25 mouse cellular contexts compared by ENCODE assay signal in genomic region chr7:96305382-96305935, GRCm38 (mm10).
A peak's percentile ranks its signal among the peaks of the same experiment; 100 is the strongest.
DNase-seq lines count a peak whose midpoint lies in the region; ATAC-seq and TF ChIP-seq lines count a peak whose summit lies in the region.
"Had no signal": no experiment of that assay in that cellular context is flagged by ENCODE, and none has a peak within 500 bp of the region (broad histone marks: within the 10 kb centered on the region; RNA-seq: fewer than 3 reads in every experiment).

No protein-coding gene starts in this region.

- WGBS in forebrain, embryonic 14.5 days = 33% methylated on average over 5 of the region's 5 CpGs
- WGBS in forebrain, embryonic 16.5 days = 27% methylated on average over 5 of the region's 5 CpGs
- 48% methylated on average over 5 of the region's 5 CpGs for WGBS in limb, embryonic 14.5 days
- 64% methylated on average over 5 of the region's 5 CpGs for WGBS in limb, embryonic 10.5 days
- WGBS in embryonic facial prominence, embryonic 14.5 days = 49% methylated on average over 5 of the region's 5 CpGs
- WGBS in stomach, postnatal 0 days = 27% methylated on average over 5 of the region's 5 CpGs

- peak; percentile 45 for DNase-seq in forebrain, embryonic 14.5 days (ENCODE audit: low spot score)
- DNase-seq in limb, embryonic 14.5 days (ENCODE audit: low spot score) = peak; percentile 49
- no peak for DNase-seq in limb, embryonic 10.5 days (ENCODE audit: low spot score)
- DNase-seq in embryonic facial prominence, embryonic 14.5 days (ENCODE audit: low spot score) = peak; percentile 72
- peak; percentile 15 for DNase-seq in stomach, postnatal 0 days (ENCODE audit: low spot score)
- DNase-seq in natural killer cell, adult 2 months (ENCODE audit: low spot score in 2 of 2) = no peak
- DNase-seq: adrenal gland, postnatal 25 days; cerebellum, adult 18-20 months; cerebellum, postnatal 10 days; gastrocnemius, postnatal 14 days; heart, postnatal 36 days; kidney, adult 11 months; kidney, postnatal 25 days; liver, embryonic 13.5 days; lung, adult 18-20 months; lung, postnatal 14 days had no signal

- H3K36me3 ChIP-seq in forebrain, embryonic 14.5 days (ENCODE audit: control insufficient read depth, insufficient read depth, low read length) = no peaks in the 10 kb centered on the region; the same call in 1 of the 2 replicates
- no peaks in the 10 kb centered on the region; the same call in 1 of the 2 replicates for H3K36me3 ChIP-seq in forebrain, embryonic 16.5 days (ENCODE audit: control insufficient read depth, insufficient read depth)
- H3K36me3 ChIP-seq in limb, embryonic 14.5 days (ENCODE audit: control insufficient read depth, insufficient read depth, low read length) = no peaks in the 10 kb centered on the region
- H3K36me3 ChIP-seq in limb, embryonic 10.5 days = no peaks in the 10 kb centered on the region
- no peaks in the 10 kb centered on the region for H3K36me3 ChIP-seq in embryonic facial prominence, embryonic 14.5 days (ENCODE audit: control insufficient read depth, insufficient read depth, low read length)
- H3K36me3 ChIP-seq in stomach, postnatal 0 days (ENCODE audit: control insufficient read depth, insufficient read depth, low read length) = no peaks in the 10 kb centered on the region
- H3K36me3 ChIP-seq: hindbrain, embryonic 12.5 days; kidney, embryonic 15.5 days; limb, embryonic 15.5 days; liver, embryonic 13.5 days; neural tube, embryonic 12.5 days had no signal

- peaks cover 11% of the 10 kb centered on the region; the same call in 1 of the 2 replicates for H3K4me1 ChIP-seq in forebrain, embryonic 14.5 days (ENCODE audit: control insufficient read depth, insufficient read depth, low read length)
- H3K4me1 ChIP-seq in forebrain, embryonic 16.5 days (replicated peaks; ENCODE audit: control insufficient read depth, insufficient read depth, low read length) = peaks cover 7% of the 10 kb centered on the region
- peaks cover 4% of the 10 kb centered on the region; the same call in 1 of the 2 replicates for H3K4me1 ChIP-seq in limb, embryonic 14.5 days (ENCODE audit: control insufficient read depth, insufficient read depth, low read length)
- H3K4me1 ChIP-seq in limb, embryonic 10.5 days = no peaks in the 10 kb centered on the region; the same call in 1 of the 2 replicates
- H3K4me1 ChIP-seq in embryonic facial prominence, embryonic 14.5 days (ENCODE audit: control insufficient read depth, insufficient read depth, low read length) = peaks cover 16% of the 10 kb centered on the region
- no peaks in the 10 kb centered on the region for H3K4me1 ChIP-seq in stomach, postnatal 0 days (replicated peaks; ENCODE audit: control insufficient read depth, insufficient read depth)
- H3K4me1 ChIP-seq: liver, embryonic 13.5 days had no signal

- H3K4me3 ChIP-seq in forebrain, embryonic 14.5 days (ENCODE audit: low read depth, low read length) = no peak overlapping the region
- H3K4me3 ChIP-seq in forebrain, embryonic 16.5 days (replicated peaks; ENCODE audit: low read length) = no peak overlapping the region
- H3K4me3 ChIP-seq in limb, embryonic 14.5 days (replicated peaks; ENCODE audit: low read length) = no peak overlapping the region
- no peak overlapping the region for H3K4me3 ChIP-seq in limb, embryonic 10.5 days
- H3K4me3 ChIP-seq in embryonic facial prominence, embryonic 14.5 days (ENCODE audit: low read depth, low read length) = no peak overlapping the region
- no peak overlapping the region for H3K4me3 ChIP-seq in stomach, postnatal 0 days (ENCODE audit: low read depth, low read length)
- H3K4me3 ChIP-seq: hindbrain, embryonic 12.5 days; kidney, embryonic 15.5 days; limb, embryonic 15.5 days; liver, embryonic 13.5 days; neural tube, embryonic 12.5 days had no signal

- no peak overlapping the region for H3K27ac ChIP-seq in forebrain, embryonic 14.5 days (ENCODE audit: low read depth, low read length)
- no peak overlapping the region for H3K27ac ChIP-seq in forebrain, embryonic 16.5 days (ENCODE audit: low read length)
- no peak overlapping the region for H3K27ac ChIP-seq in limb, embryonic 14.5 days (replicated peaks; ENCODE audit: low read depth, low read length)
- H3K27ac ChIP-seq in limb, embryonic 10.5 days = no peak overlapping the region
- H3K27ac ChIP-seq in embryonic facial prominence, embryonic 14.5 days (replicated peaks; ENCODE audit: low read depth, low read length) = no peak overlapping the region
- H3K27ac ChIP-seq in stomach, postnatal 0 days (replicated peaks) = no peak overlapping the region
- H3K27ac ChIP-seq: hindbrain, embryonic 12.5 days; hindbrain, postnatal 0 days; kidney, embryonic 15.5 days; limb, embryonic 15.5 days; liver, embryonic 13.5 days; neural tube, embryonic 12.5 days had no signal

- no peak overlapping the region for H3K4me2 ChIP-seq in forebrain, embryonic 14.5 days (ENCODE audit: low read length)
- H3K4me2 ChIP-seq in forebrain, embryonic 16.5 days (ENCODE audit: low read length) = no peak overlapping the region
- no peak overlapping the region for H3K4me2 ChIP-seq in limb, embryonic 14.5 days (replicated peaks; ENCODE audit: low read depth, low read length, severe bottlenecking)
- no peak overlapping the region for H3K4me2 ChIP-seq in embryonic facial prominence, embryonic 14.5 days (ENCODE audit: low read depth, low read length)
- no peak overlapping the region for H3K4me2 ChIP-seq in stomach, postnatal 0 days (replicated peaks; ENCODE audit: low read depth)
- H3K4me2 ChIP-seq: heart, embryonic 11.5 days; hindbrain, embryonic 12.5 days; kidney, embryonic 15.5 days; limb, embryonic 15.5 days; liver, embryonic 13.5 days; neural tube, embryonic 12.5 days had no signal

- TF ChIP-seq CTCF in stomach, postnatal 0 days (IDR thresholded peaks at IDR 0.05; ENCODE audit: low read depth) = no peak

- no peak for TF ChIP-seq POLR2A in limb, embryonic 14.5 days (IDR thresholded peaks at IDR 0.05; ENCODE audit: borderline replicate concordance, extremely low read depth, insufficient read depth, insufficient read length)

- TF ChIP-seq EP300 in stomach, postnatal 0 days (optimal IDR thresholded peaks at IDR 0.05) = no peak

- ATAC-seq in forebrain, embryonic 14.5 days = 0 out of 2 replicates have a peak, but pooled peaks have one; percentile 25
- no peak for ATAC-seq in forebrain, embryonic 16.5 days
- ATAC-seq in limb, embryonic 14.5 days (ENCODE audit: low FRiP score, low read depth) = no peak
- no peak for ATAC-seq in embryonic facial prominence, embryonic 14.5 days (ENCODE audit: low read depth)
- no peak for ATAC-seq in stomach, postnatal 0 days (ENCODE audit: low FRiP score, low TSS enrichment)
- ATAC-seq: CD4-positive, CD25-positive, alpha-beta regulatory T cell, adult 4 months; hindbrain, postnatal 0 days; midbrain, embryonic 16.5 days had no signal

- H3K9ac ChIP-seq in forebrain, embryonic 14.5 days (ENCODE audit: low read length) = no peak overlapping the region
- H3K9ac ChIP-seq in forebrain, embryonic 16.5 days (replicated peaks; ENCODE audit: low read depth, low read length) = no peak overlapping the region
- H3K9ac ChIP-seq in limb, embryonic 14.5 days (ENCODE audit: low read depth, low read length, severe bottlenecking) = no peak overlapping the region
- H3K9ac ChIP-seq in embryonic facial prominence, embryonic 14.5 days (ENCODE audit: low read depth, low read length) = no peak overlapping the region
- no peak overlapping the region for H3K9ac ChIP-seq in stomach, postnatal 0 days (ENCODE audit: low read length)
- H3K9ac ChIP-seq: hindbrain, embryonic 12.5 days; kidney, embryonic 15.5 days; limb, embryonic 15.5 days; liver, embryonic 13.5 days; neural tube, embryonic 12.5 days had no signal

- no peaks in the 10 kb centered on the region for H3K9me3 ChIP-seq in forebrain, embryonic 14.5 days (replicated peaks; ENCODE audit: control insufficient read depth, low read length)
- H3K9me3 ChIP-seq in forebrain, embryonic 16.5 days (ENCODE audit: control insufficient read depth, low read length) = no peaks in the 10 kb centered on the region
- H3K9me3 ChIP-seq in limb, embryonic 14.5 days (ENCODE audit: control insufficient read depth, low read length) = no peaks in the 10 kb centered on the region
- no peaks in the 10 kb centered on the region for H3K9me3 ChIP-seq in limb, embryonic 10.5 days (replicated peaks)
- 0 out of 2 replicates have a peak, but pooled peaks cover 4% of the 10 kb centered on the region for H3K9me3 ChIP-seq in embryonic facial prominence, embryonic 14.5 days (ENCODE audit: control insufficient read depth, low read length)
- H3K9me3 ChIP-seq in stomach, postnatal 0 days (ENCODE audit: control insufficient read depth, low read length) = no peaks in the 10 kb centered on the region
- H3K9me3 ChIP-seq: hindbrain, embryonic 12.5 days; kidney, embryonic 15.5 days; limb, embryonic 15.5 days; neural tube, embryonic 12.5 days had no signal

- no peaks in the 10 kb centered on the region for H3K27me3 ChIP-seq in forebrain, embryonic 14.5 days (replicated peaks; ENCODE audit: control insufficient read depth, insufficient read depth, low read length)
- no peaks in the 10 kb centered on the region for H3K27me3 ChIP-seq in forebrain, embryonic 16.5 days (replicated peaks; ENCODE audit: control insufficient read depth, insufficient read depth, low read length)
- no peaks in the 10 kb centered on the region for H3K27me3 ChIP-seq in limb, embryonic 14.5 days (ENCODE audit: control insufficient read depth, insufficient read depth, low read length)
- H3K27me3 ChIP-seq in limb, embryonic 10.5 days (ENCODE audit: low read depth, poor library complexity, severe bottlenecking) = no peaks in the 10 kb centered on the region
- no peaks in the 10 kb centered on the region for H3K27me3 ChIP-seq in embryonic facial prominence, embryonic 14.5 days (replicated peaks; ENCODE audit: control insufficient read depth, insufficient read depth, low read length)
- no peaks in the 10 kb centered on the region for H3K27me3 ChIP-seq in stomach, postnatal 0 days (ENCODE audit: control insufficient read depth, insufficient read depth, low read length)
- H3K27me3 ChIP-seq: hindbrain, embryonic 12.5 days; kidney, embryonic 15.5 days; limb, embryonic 15.5 days; liver, embryonic 13.5 days; neural tube, embryonic 12.5 days had no signal

Comparison
In these comparisons a context has a peak if more than half of its experiments do, and no peak if none do; other contexts are left out.
1. DNase-seq: peak in forebrain, embryonic 14.5 days (single experiment), limb, embryonic 14.5 days (single experiment), embryonic facial prominence, embryonic 14.5 days (single experiment) and stomach, postnatal 0 days (single experiment); none in limb, embryonic 10.5 days (single experiment) and natural killer cell, adult 2 months (0 of 2).